Mouse (Mus musculus) kidney, postnatal 0 days (tissue): ENCODE measurements at regions not wholly inside any gene's neighbourhood (a gene's known extent, or its start where the extent isn't known, plus 50 kb on each side); places are given as distances from the start of the nearest gene placed in this dataset.

ENCODE experiments used
- ATAC-seq: fragments of 200-750 bp; cut with Nextera tagmentation; replicated peaks from 2 replicates; pipeline ENCODE4 v1.8.0; 2017; ENCODE audit warnings: low read depth, moderate number of reproducible peaks, moderate TSS enrichment, moderate library complexity; ENCODE audit not compliant: low FRiP score
- DNase-seq: peaks from one replicate; pipeline ENCODE4 v3.0.0-alpha.2; 2016; ENCODE audit warnings: low spot score
- H3K27ac ChIP-seq: fragments of 300-500 bp; sonication (generic); 2 replicates; pipeline ENCODE4 v1.5.1; 2014; ENCODE audit warnings: mild to moderate bottlenecking
- H3K27me3 ChIP-seq: fragments of 300-500 bp; sonication (generic); 2 replicates; pipeline ENCODE4 v1.6.1; 2014; ENCODE audit warnings: low read length, mixed read lengths; ENCODE audit not compliant: insufficient read depth
- H3K36me3 ChIP-seq: fragments of 300-500 bp; sonication (generic); 2 replicates; pipeline ENCODE4 v1.6.1; 2014; ENCODE audit warnings: low read length, mixed read lengths; ENCODE audit not compliant: insufficient read depth
- H3K4me1 ChIP-seq: fragments of 300-500 bp; sonication (generic); replicated peaks from 2 replicates; pipeline ENCODE4 v1.6.1; 2014; ENCODE audit warnings: antibody characterized with exemption, low read length, mixed read lengths; ENCODE audit not compliant: insufficient read depth
- H3K4me2 ChIP-seq: fragments of 300-500 bp; sonication (generic); 2 replicates; pipeline ENCODE4 v1.6.1; 2014; ENCODE audit warnings: mild to moderate bottlenecking, low read length, moderate library complexity, mixed read lengths
- H3K4me3 ChIP-seq: fragments of 300-500 bp; sonication (generic); replicated peaks from 2 replicates; pipeline ENCODE4 v1.5.1; 2014; ENCODE audit warnings: low read depth, low read length
- H3K9ac ChIP-seq: fragments of 300-500 bp; sonication (generic); 2 replicates; pipeline ENCODE4 v1.6.1; 2014; ENCODE audit warnings: low read depth, low read length
- H3K9me3 ChIP-seq: fragments of 300-500 bp; sonication (generic); replicated peaks from 2 replicates; pipeline ENCODE4 v1.6.1; 2016; ENCODE audit warnings: low read length, inconsistent platforms, mixed read lengths
- CTCF ChIP-seq: IDR thresholded peaks from 2 replicates; pipeline ENCODE4 v1.5.1; 2016; ENCODE audit warnings: antibody characterized with exemption, low read depth, mild to moderate bottlenecking, moderate library complexity
- WGBS: fragments of 180-500 bp; shearing (Covaris S2); extraction: QIAGEN DNeasy Blood & Tissue Kit; methylation state at CpG from one replicate; pipeline ENCODE4 v1.1.7; 2014; 5-methylcytosine and 5-hydroxymethylcytosine counted together

- H3K27ac ChIP-seq = no peak overlapping the region
- DNase-seq = no peak
- no peaks in the 10 kb centered on the region for H3K27me3 ChIP-seq
- no peak for TF ChIP-seq CTCF
- no peaks in the 10 kb centered on the region for H3K36me3 ChIP-seq
- H3K4me1 ChIP-seq = no peaks in the 10 kb centered on the region
- no peak overlapping the region for H3K9ac ChIP-seq
- no peak overlapping the region for H3K4me2 ChIP-seq
- H3K9me3 ChIP-seq = no peaks in the 10 kb centered on the region
- 86% methylated on average over 2 of the region's 2 CpGs for WGBS
- no peak for ATAC-seq
- H3K4me3 ChIP-seq = no peak overlapping the region
Observed at GRCm38 (mm10) chr12:16477572-16477971, 133.2 kb downstream of the Lpin1 start.

- 75% methylated on average over 4 of the region's 4 CpGs for WGBS
Observed at GRCm38 (mm10) chr12:16474361-16475080, 136.2 kb downstream of the Lpin1 start.

GRCm38 (mm10) chr12:16457419-16457818, 153.3 kb downstream of the Lpin1 start:
- ATAC-seq (no peak), DNase-seq (no peak)
- Histone ChIP-seq H3K27ac (no peak overlapping the region), H3K4me2 (no peak overlapping the region), H3K4me1 (no peaks in the 10 kb centered on the region), H3K27me3 (no peaks in the 10 kb centered on the region), H3K36me3 (no peaks in the 10 kb centered on the region), H3K4me3 (no peak overlapping the region), H3K9me3 (no peaks in the 10 kb centered on the region), H3K9ac (no peak overlapping the region)
- 89% methylated on average over 6 of the region's 6 CpGs for WGBS
- no peak for TF ChIP-seq CTCF

More at GRCm38 (mm10) chr12:16474361-16475080, 136.2 kb downstream of the Lpin1 start:
- no peaks in the 10 kb centered on the region for H3K4me1 ChIP-seq
- no peak overlapping the region for H3K4me3 ChIP-seq
- H3K9me3 ChIP-seq = no peaks in the 10 kb centered on the region
- no peak overlapping the region for H3K4me2 ChIP-seq
- DNase-seq = no peak
- no peaks in the 10 kb centered on the region for H3K36me3 ChIP-seq
- no peak for ATAC-seq
- H3K27me3 ChIP-seq = no peaks in the 10 kb centered on the region
- no peak overlapping the region for H3K27ac ChIP-seq
- no peak overlapping the region for H3K9ac ChIP-seq
- TF ChIP-seq CTCF = no peak

GRCm38 (mm10) chr12:16450771-16451435, 159.9 kb downstream of the Lpin1 start:
- Histone ChIP-seq H3K9ac (no peak overlapping the region), H3K4me3 (no peak overlapping the region), H3K27ac (no peak overlapping the region), H3K27me3 (no peaks in the 10 kb centered on the region), H3K4me2 (no peak overlapping the region), H3K9me3 (no peaks in the 10 kb centered on the region), H3K36me3 (no peaks in the 10 kb centered on the region), H3K4me1 (no peaks in the 10 kb centered on the region)
- no peak for ATAC-seq
- TF ChIP-seq CTCF = no peak
- 55% methylated on average over 3 of the region's 3 CpGs for WGBS
- DNase-seq = no peak

- ATAC-seq (no peak), DNase-seq (no peak)
- H3K4me2 ChIP-seq = no peak overlapping the region
- no peak overlapping the region for H3K27ac ChIP-seq
- TF ChIP-seq CTCF = no peak
- H3K4me3 ChIP-seq = no peak overlapping the region
- 43% methylated on average over 5 of the region's 5 CpGs for WGBS
- no peaks in the 10 kb centered on the region for H3K36me3 ChIP-seq
- no peak overlapping the region for H3K9ac ChIP-seq
- no peaks in the 10 kb centered on the region for H3K9me3 ChIP-seq
- H3K27me3 ChIP-seq = no peaks in the 10 kb centered on the region
- no peaks in the 10 kb centered on the region for H3K4me1 ChIP-seq
Observed at GRCm38 (mm10) chr12:16438717-16439116, 172.0 kb downstream of the Lpin1 start.

GRCm38 (mm10) chr12:16436961-16437360, 173.8 kb downstream of the Lpin1 start:
- H3K36me3 ChIP-seq = no peaks in the 10 kb centered on the region
- no peak overlapping the region for H3K9ac ChIP-seq
- no peak for DNase-seq
- WGBS = 93% methylated on average over 1 of the region's 1 CpGs
- H3K27me3 ChIP-seq = no peaks in the 10 kb centered on the region
- no peak overlapping the region for H3K4me2 ChIP-seq
- no peaks in the 10 kb centered on the region for H3K9me3 ChIP-seq
- ATAC-seq = no peak
- TF ChIP-seq CTCF = no peak
- no peak overlapping the region for H3K27ac ChIP-seq
- no peaks in the 10 kb centered on the region for H3K4me1 ChIP-seq
- no peak overlapping the region for H3K4me3 ChIP-seq
